Mouse (Mus musculus): ENCODE measurements around the gene 2700049A03Rik. TPM values are rescaled to one million over a fixed set of nuclear protein-coding genes. Genes with fewer than 3 reads are reported as not detected.

Gene 2700049A03Rik
- total and polyA plus RNA-seq, 2 experiments from 2014 or later: 7.5 to 7.8 TPM

DNA sequence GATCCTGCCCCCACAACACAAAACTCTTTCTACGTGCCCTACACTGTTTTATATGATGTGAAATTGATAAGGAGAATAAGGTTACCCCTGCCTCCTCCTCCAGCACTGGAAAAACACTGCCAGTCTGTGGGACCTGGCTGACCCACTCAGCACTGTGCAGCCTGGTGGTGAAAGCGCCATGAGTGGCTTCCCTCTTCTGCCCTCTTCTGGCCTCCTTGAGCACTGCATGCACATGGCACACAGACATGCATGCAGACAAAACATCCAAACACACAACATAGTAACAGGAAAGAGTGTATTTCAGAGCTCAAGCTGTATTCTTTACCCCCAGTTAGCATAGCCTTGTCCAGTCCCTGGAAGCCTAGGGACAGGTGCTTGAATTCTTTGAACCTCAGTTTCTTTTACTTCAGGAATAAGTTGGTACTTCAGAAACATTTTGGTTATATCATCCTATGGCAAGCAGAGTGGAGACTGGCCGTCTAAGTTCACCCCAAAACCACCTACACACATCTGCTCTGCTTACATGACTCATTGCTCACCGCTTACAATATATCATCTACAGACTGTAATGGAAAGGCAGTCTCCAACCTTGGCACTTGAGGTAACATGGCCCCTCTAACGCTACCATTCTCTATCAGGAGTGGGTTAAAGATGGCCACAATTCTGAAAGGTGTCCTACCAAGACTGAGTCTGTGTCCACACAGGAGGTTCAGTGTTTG lies 138.0 kb downstream of the 2700049A03Rik start:
- H3K9ac ChIP-seq (replicated peaks; ENCODE audit: low read length): no peak overlapping the region
- no peak overlapping the region for H3K27ac ChIP-seq
- DNase-seq (ENCODE audit: low spot score) (no peak), ATAC-seq (no peak)
- H3K27me3 ChIP-seq (ENCODE audit: insufficient read depth, low read length): no peaks in the 10 kb centered on the region
- H3K4me1 ChIP-seq (ENCODE audit: insufficient read depth, low read length): 0 out of 2 replicates have a peak, but pooled peaks cover 4% of the 10 kb centered on the region
- no peak overlapping the region for H3K4me3 ChIP-seq (ENCODE audit: low read length)
- TF ChIP-seq CTCF (IDR thresholded peaks at IDR 0.05; ENCODE audit: low read depth): peak; percentile 31
- no peaks in the 10 kb centered on the region for H3K36me3 ChIP-seq (ENCODE audit: insufficient read depth, low read length)
- no peaks in the 10 kb centered on the region for H3K9me3 ChIP-seq (ENCODE audit: low read length)
- WGBS: 96% methylated on average over 5 of the region's 5 CpGs
- H3K4me2 ChIP-seq (ENCODE audit: low read depth, low read length): no peak overlapping the region

DNA sequence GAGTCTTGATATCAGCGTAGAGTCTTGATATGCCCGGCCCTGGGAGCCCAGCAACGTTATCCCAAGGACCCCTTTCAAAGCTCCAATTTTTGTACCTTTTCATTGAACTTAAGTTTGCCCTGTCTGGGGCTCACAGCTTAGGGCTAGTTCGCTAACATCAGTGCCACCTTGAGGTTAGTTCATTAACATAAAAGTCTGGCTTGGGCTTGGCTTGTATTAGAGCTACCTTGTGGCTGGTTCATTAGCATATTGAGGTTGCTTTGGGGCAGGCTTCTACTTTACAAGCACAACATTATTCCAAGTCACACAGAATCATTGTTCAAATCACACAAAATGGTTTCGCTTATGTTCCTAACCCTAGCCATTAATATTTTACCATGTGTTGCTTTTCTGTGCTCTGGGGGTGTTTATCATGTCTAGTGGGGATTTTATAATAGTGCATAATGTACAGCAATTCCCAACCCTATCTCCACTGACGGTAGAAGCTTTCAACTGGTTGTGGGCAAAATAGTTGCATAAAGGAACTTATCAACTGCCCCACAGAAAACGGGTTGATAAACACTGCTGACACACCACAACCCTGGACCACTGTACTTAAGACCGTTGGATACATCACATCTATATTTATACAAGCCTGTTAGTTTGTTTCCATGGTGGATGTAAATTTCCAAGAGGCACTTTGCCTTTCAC lies 139.4 kb downstream of the 2700049A03Rik start:
- no peak overlapping the region for H3K27ac ChIP-seq
- no peak overlapping the region for H3K4me3 ChIP-seq (ENCODE audit: low read length)
- no peaks in the 10 kb centered on the region for H3K9me3 ChIP-seq (ENCODE audit: low read length)
- no peaks in the 10 kb centered on the region for H3K36me3 ChIP-seq (ENCODE audit: insufficient read depth, low read length)
- WGBS: 82% methylated on average over 8 of the region's 8 CpGs
- H3K9ac ChIP-seq (replicated peaks; ENCODE audit: low read length): no peak overlapping the region
- no peaks in the 10 kb centered on the region for H3K27me3 ChIP-seq (ENCODE audit: insufficient read depth, low read length)
- TF ChIP-seq CTCF (IDR thresholded peaks at IDR 0.05; ENCODE audit: low read depth): no peak
- H3K4me1 ChIP-seq (ENCODE audit: insufficient read depth, low read length): 0 out of 2 replicates have a peak, but pooled peaks cover 8% of the 10 kb centered on the region
- no peak for DNase-seq (ENCODE audit: low spot score)
- no peak overlapping the region for H3K4me2 ChIP-seq (ENCODE audit: low read depth, low read length)
- no peak for ATAC-seq

DNA sequence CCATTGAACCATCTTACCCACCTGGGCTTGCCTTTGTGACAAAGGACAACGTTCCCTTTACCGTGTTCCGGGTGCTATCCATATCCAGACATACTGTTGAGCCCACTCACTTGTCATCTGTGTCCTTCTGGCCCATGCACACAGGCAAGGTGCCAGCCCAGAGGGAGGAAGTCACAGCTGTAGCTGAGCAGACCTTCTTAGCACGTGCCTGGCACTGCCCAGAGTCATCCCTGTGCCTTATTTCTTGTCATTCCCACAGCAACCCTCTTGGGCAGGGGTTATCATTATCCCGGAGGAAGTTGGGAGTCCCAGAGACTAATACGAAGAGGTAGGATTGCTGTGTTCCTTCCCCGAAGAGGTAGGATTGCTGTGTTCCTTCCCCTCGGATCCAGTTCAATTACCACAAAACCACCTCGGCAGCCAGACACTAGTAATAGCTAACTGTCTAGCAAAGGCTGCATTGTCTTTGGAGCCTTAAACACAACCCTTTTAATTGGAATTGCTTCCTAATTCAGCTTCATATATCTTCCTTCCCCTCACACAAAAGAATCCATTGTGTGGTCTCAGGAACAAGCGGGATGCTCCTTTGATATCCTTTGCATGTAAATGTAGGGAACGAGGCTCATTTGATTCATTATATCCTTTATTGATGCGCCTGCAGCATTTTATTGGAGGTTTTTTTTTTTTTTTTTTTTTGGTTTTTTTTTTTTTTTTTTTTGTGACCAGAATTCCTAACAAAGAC lies 143.0 kb downstream of the 2700049A03Rik start:
- ATAC-seq: no peak
- Histone ChIP-seq H3K36me3 (ENCODE audit: insufficient read depth, low read length) (no peaks in the 10 kb centered on the region), H3K27ac (peak overlapping the region; percentile 26; the same call in 1 of the 2 replicates), H3K4me2 (ENCODE audit: low read depth, low read length) (no peak overlapping the region), H3K9me3 (ENCODE audit: low read length) (no peaks in the 10 kb centered on the region), H3K4me3 (ENCODE audit: low read length) (no peak overlapping the region), H3K4me1 (ENCODE audit: insufficient read depth, low read length) (0 out of 2 replicates have a peak, but pooled peaks cover 8% of the 10 kb centered on the region), H3K27me3 (ENCODE audit: insufficient read depth, low read length) (no peaks in the 10 kb centered on the region), H3K9ac (replicated peaks; ENCODE audit: low read length) (0 out of 2 replicates have a peak overlapping the region, but pooled peaks have one; percentile 5)
- DNase-seq (ENCODE audit: low spot score): peak; percentile 42
- no peak for TF ChIP-seq CTCF (IDR thresholded peaks at IDR 0.05; ENCODE audit: low read depth)
- WGBS: 33% methylated on average over 12 of the region's 12 CpGs

DNA sequence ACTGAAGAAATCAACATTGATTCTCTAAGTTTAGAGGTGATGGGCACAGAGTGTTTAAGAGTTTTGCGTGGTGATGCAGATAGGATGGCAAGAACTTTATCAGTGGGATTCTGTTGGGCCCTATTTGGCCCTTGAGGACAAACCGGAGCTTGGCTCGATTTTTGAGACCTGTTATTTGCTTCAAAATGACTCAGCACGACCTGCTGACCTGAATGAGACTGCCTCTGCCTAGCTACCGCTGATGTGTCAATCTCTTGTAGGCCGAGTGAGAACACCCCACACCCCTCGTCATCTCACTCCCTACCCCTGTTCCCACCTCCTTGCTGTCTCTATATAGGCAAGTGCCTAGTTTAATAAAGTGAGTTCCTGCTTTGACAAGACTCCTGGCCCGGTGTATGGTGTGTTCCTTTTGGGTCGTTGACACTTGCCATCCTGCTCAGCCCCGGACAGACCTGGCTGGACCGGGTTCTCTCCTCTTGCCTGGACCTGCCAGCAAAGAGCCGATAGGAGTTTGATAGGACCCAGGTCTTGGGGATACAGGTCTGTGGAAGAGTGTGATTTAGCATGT lies 144.6 kb downstream of the 2700049A03Rik start:
- no peak for DNase-seq (ENCODE audit: low spot score)
- Histone ChIP-seq H3K9ac (replicated peaks; ENCODE audit: low read length) (no peak overlapping the region), H3K9me3 (ENCODE audit: low read length) (no peaks in the 10 kb centered on the region), H3K4me3 (ENCODE audit: low read length) (no peak overlapping the region), H3K27ac (no peak overlapping the region), H3K27me3 (ENCODE audit: insufficient read depth, low read length) (no peaks in the 10 kb centered on the region), H3K4me1 (ENCODE audit: insufficient read depth, low read length) (0 out of 2 replicates have a peak, but pooled peaks cover 8% of the 10 kb centered on the region), H3K4me2 (ENCODE audit: low read depth, low read length) (no peak overlapping the region), H3K36me3 (ENCODE audit: insufficient read depth, low read length) (no peaks in the 10 kb centered on the region)
- 83% methylated on average over 12 of the region's 12 CpGs for WGBS
- no peak for TF ChIP-seq CTCF (IDR thresholded peaks at IDR 0.05; ENCODE audit: low read depth)
- no peak for ATAC-seq

DNA sequence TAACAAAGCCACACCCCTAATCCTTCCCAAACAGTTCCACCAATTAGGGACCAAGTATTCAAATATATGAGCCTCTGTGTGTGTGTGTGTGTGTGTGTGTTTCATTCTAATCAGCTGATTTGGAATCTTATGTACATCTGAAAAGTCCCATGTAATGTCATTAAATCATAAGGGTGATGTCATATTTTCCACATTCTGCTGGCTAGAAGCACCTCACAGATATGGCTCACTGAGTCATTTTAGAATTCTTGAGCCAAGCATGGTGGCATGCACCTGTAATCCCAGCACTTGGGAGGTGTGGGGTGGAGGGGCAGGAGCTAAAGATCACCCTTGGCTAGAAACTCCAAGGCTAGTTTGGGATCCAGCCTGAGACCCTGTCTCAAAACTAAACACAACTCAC lies 148.8 kb downstream of the 2700049A03Rik start:
- no peaks in the 10 kb centered on the region for H3K9me3 ChIP-seq (ENCODE audit: low read length)
- H3K4me2 ChIP-seq (ENCODE audit: low read depth, low read length): no peak overlapping the region
- H3K4me1 ChIP-seq (ENCODE audit: insufficient read depth, low read length): 0 out of 2 replicates have a peak, but pooled peaks cover 5% of the 10 kb centered on the region
- no peaks in the 10 kb centered on the region for H3K36me3 ChIP-seq (ENCODE audit: insufficient read depth, low read length)
- H3K27ac ChIP-seq: no peak overlapping the region
- no peak for TF ChIP-seq CTCF (IDR thresholded peaks at IDR 0.05; ENCODE audit: low read depth)
- no peak overlapping the region for H3K4me3 ChIP-seq (ENCODE audit: low read length)
- ATAC-seq (no peak), DNase-seq (ENCODE audit: low spot score) (no peak)
- no peaks in the 10 kb centered on the region for H3K27me3 ChIP-seq (ENCODE audit: insufficient read depth, low read length)
- no peak overlapping the region for H3K9ac ChIP-seq (replicated peaks; ENCODE audit: low read length)

DNA sequence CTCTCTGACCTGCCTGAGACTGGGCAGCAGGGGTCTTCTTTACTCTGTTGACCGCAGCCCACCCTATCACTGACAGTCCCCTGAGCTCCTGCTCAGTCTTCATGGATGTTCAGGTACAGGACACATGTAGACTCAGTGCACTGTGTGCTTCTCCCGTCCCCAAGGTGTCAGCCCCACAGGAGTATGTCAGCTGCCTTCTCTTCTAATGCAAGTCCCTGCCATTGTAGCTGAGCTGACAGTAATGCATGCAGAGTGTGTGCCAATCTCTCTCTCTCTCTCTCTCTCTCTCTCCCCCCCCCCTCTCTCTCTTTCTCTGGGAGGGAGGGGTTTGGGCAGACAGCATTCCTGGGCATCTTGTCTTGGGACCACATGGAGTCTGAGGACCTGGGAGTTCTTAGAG lies 153.8 kb downstream of the 2700049A03Rik start:
- Histone ChIP-seq H3K4me2 (ENCODE audit: low read depth, low read length) (no peak overlapping the region), H3K36me3 (ENCODE audit: insufficient read depth, low read length) (no peaks in the 10 kb centered on the region), H3K4me1 (ENCODE audit: insufficient read depth, low read length) (0 out of 2 replicates have a peak, but pooled peaks cover 6% of the 10 kb centered on the region), H3K9ac (replicated peaks; ENCODE audit: low read length) (no peak overlapping the region), H3K27me3 (ENCODE audit: insufficient read depth, low read length) (no peaks in the 10 kb centered on the region), H3K27ac (no peak overlapping the region), H3K9me3 (ENCODE audit: low read length) (no peaks in the 10 kb centered on the region), H3K4me3 (ENCODE audit: low read length) (no peak overlapping the region)
- DNase-seq (ENCODE audit: low spot score) (no peak), ATAC-seq (no peak)
- no peak for TF ChIP-seq CTCF (IDR thresholded peaks at IDR 0.05; ENCODE audit: low read depth)
- 38% methylated on average over 2 of the region's 2 CpGs for WGBS

Other genes with a start within 250 kb of the 2700049A03Rik start
- 111 and 123 TPM in 2 replicates for gene Actr10, start 199.0 kb upstream of the 2700049A03Rik start, total RNA-seq (2014; rRNA removed)
- gene Actr10, start 199.0 kb upstream of the 2700049A03Rik start, polyA plus RNA-seq (2015; fragmentation: Nextera tagmentation; extraction: Ambion mirVana): 173 and 176 TPM in 2 replicates
- 99.7 and 118 TPM in 2 replicates for gene Psma3, start 162.2 kb upstream of the 2700049A03Rik start, total RNA-seq (2014; rRNA removed)
- gene Psma3, start 162.2 kb upstream of the 2700049A03Rik start, polyA plus RNA-seq (2015; fragmentation: Nextera tagmentation; extraction: Ambion mirVana): 533 and 543 TPM in 2 replicates
- 4.7 and 7.1 TPM in 2 replicates for gene Arid4a, start 120.9 kb upstream of the 2700049A03Rik start, total RNA-seq (2014; rRNA removed)
- gene Arid4a, start 120.9 kb upstream of the 2700049A03Rik start, polyA plus RNA-seq (2015; fragmentation: Nextera tagmentation; extraction: Ambion mirVana): 32.7 and 41.4 TPM in 2 replicates
- gene Tomm20l, start 25.4 kb upstream of the 2700049A03Rik start, total RNA-seq (2014; rRNA removed): not detected in 2 replicates
- gene Tomm20l, start 25.4 kb upstream of the 2700049A03Rik start, polyA plus RNA-seq (2015; fragmentation: Nextera tagmentation; extraction: Ambion mirVana): 0.29 TPM in 1 of 2 replicates, not detected in the other
- gene Timm9, start 164 bp upstream of the 2700049A03Rik start, total RNA-seq (2014; rRNA removed): 46.2 and 58.0 TPM in 2 replicates
- gene Timm9, start 164 bp upstream of the 2700049A03Rik start, polyA plus RNA-seq (2015; fragmentation: Nextera tagmentation; extraction: Ambion mirVana): 147 TPM in 2 replicates
- gene Dact1, start 173.0 kb downstream of the 2700049A03Rik start, total RNA-seq (2014; rRNA removed): 40.8 and 54.3 TPM in 2 replicates
- gene Dact1, start 173.0 kb downstream of the 2700049A03Rik start, polyA plus RNA-seq (2015; fragmentation: Nextera tagmentation; extraction: Ambion mirVana): 11.2 and 12.7 TPM in 2 replicates

All from hindbrain, postnatal 0 days (tissue).